Mouse (Mus musculus) liver, embryonic 16.5 days (tissue): Measurements from ENCODE around the gene Ednra. TPM values are rescaled to one million over a fixed set of nuclear protein-coding genes. Genes with fewer than 3 reads are reported as not detected.

ENCODE experiments used
- polyA plus RNA-seq: library from polyadenylated mRNA; unstranded; fragments of >200 nt; fragmentation: Nextera tagmentation; extraction: Ambion mirVana; gene quantifications from 2 replicates; pipeline ENCODE4 v1.2.1, GENCODE M21; 2015

The Ednra gene
- polyA plus RNA-seq, 1 experiment from 2014 or later: 3.4 TPM

Other genes starting within 250 kb of the Ednra start
- gene Arhgap10, start 206.5 kb downstream of the Ednra start, polyA plus RNA-seq: 5.7 and 7.0 TPM in 2 replicates
- 7.2 and 7.3 TPM in 2 replicates for gene Prmt9, start 175.1 kb downstream of the Ednra start, polyA plus RNA-seq
- gene Tmem184c, start 113.8 kb downstream of the Ednra start, polyA plus RNA-seq: 3.5 and 3.6 TPM in 2 replicates